ENCODE assay signal across 10 mouse cellular contexts in the genomic region with DNA sequence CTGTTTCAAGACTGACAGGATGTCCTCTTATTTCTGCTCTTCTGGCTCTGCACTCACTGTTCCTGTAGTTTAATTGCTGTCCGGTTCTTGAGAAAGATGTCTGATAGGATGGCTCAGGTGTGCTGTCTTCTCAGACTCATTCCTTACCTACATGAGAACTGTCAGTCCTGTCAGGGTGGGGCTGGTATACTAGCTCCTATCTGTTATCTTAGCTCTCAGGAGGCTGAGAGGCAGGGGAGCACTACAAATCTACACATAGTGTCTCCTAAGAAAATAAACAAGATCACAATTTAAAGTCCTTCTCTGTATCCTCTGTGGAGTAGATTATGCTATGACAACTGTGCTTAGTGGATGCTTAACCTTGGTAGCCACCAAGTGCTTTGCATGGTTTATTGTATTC.
"Had no signal": no experiment of that assay in that cellular context is flagged by ENCODE, and none has a peak within 500 bp of the region (broad histone marks: within the 10 kb centered on the region; RNA-seq: fewer than 3 reads in every experiment).

No protein-coding gene starts in this region.

- H3K4me1 ChIP-seq: midbrain, embryonic 10.5 days; midbrain, embryonic 15.5 days had no signal

- H3K27me3 ChIP-seq: midbrain, embryonic 15.5 days had no signal

- H3K27ac ChIP-seq: left cerebral cortex, adult 2 months; midbrain, embryonic 10.5 days; midbrain, embryonic 15.5 days had no signal

- H3K9me3 ChIP-seq: limb, embryonic 10.5 days; midbrain, embryonic 10.5 days; midbrain, embryonic 15.5 days had no signal

- ATAC-seq: midbrain, embryonic 15.5 days had no signal

- DNase-seq: kidney, adult 18-20 months; lung, adult 2 months; right cerebral cortex, postnatal 4 days; spleen, adult 18-20 months; thymus, adult 18-20 months; thymus, postnatal 14 days had no signal

- H3K9ac ChIP-seq: midbrain, embryonic 15.5 days had no signal

- H3K36me3 ChIP-seq: midbrain, embryonic 10.5 days; midbrain, embryonic 15.5 days had no signal

- H3K4me2 ChIP-seq: midbrain, embryonic 15.5 days had no signal

- H3K4me3 ChIP-seq: left cerebral cortex, adult 2 months; limb, embryonic 10.5 days; midbrain, embryonic 10.5 days; midbrain, embryonic 15.5 days had no signal
